Mouse (Mus musculus) liver, embryonic 14.5 days (tissue): ENCODE data around the gene Clic6.

Source experiments
- CTCF ChIP-seq: IDR thresholded peaks from 2 replicates; pipeline ENCODE4 v1.5.1; 2016; ENCODE audit warnings: antibody characterized with exemption, low read depth, control low read depth
- EP300 ChIP-seq: IDR thresholded peaks from 2 replicates; pipeline ENCODE4 v1.6.1; 2016; ENCODE audit warnings: antibody characterized with exemption, low read depth

DNA sequence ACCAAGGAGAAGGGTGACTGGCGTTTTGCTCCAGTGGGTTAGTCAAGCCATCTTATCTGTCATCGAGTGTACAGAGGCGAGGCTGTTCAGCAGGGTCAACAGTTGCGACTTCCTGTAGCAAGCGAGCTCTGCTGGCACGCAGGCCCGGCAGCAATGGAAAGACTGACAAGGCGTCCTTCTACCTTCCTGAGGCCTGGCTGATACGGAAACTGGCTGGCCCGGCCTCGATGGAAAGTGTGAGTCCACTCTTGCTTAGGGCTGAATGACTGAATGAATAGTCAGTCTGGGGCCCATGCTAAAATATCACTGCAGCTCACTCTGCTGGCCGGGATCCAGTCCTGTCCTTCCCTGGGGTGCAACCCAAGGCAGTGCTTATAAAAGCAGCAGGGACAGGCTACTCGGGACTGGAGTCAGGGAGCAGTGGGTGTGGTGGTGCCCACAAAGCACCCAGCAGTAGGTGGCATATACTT is 41.9 kb upstream of the Clic6 start:
- TF ChIP-seq CTCF, result peak; percentile 11; the same call in 1 of the 2 replicates
- TF ChIP-seq EP300, result no peak
